Mouse (Mus musculus): ENCODE results near the gene Trim52. TPM values are rescaled to one million over a fixed set of nuclear protein-coding genes. Genes with fewer than 3 reads are reported as not detected.

Gene Trim52
- polyA plus RNA-seq, 1 experiment from 2014 or later: not detected

GRCm38 (mm10) chr14:106180616-106181015 is 74.6 kb downstream of the Trim52 start:
- Histone ChIP-seq H3K9me3 (ENCODE audit: low read length) (no peaks in the 10 kb centered on the region), H3K27me3 (ENCODE audit: insufficient read depth, low read length) (no peaks in the 10 kb centered on the region), H3K27ac (ENCODE audit: low read depth) (no peak overlapping the region), H3K4me2 (ENCODE audit: low read depth, low read length) (no peak overlapping the region), H3K4me3 (ENCODE audit: low read depth, low read length) (no peak overlapping the region), H3K9ac (replicated peaks) (no peak overlapping the region), H3K4me1 (ENCODE audit: insufficient read depth) (no peaks in the 10 kb centered on the region), H3K36me3 (replicated peaks; ENCODE audit: insufficient read depth, low read length) (no peaks in the 10 kb centered on the region)
- ATAC-seq (no peak), DNase-seq (no peak)
- TF ChIP-seq CTCF (IDR thresholded peaks at IDR 0.05; ENCODE audit: low read depth) (no peak), EP300 (IDR thresholded peaks at IDR 0.05; ENCODE audit: low read depth) (no peak)

GRCm38 (mm10) chr14:106183985-106184384 is 78.0 kb downstream of the Trim52 start:
- Histone ChIP-seq H3K4me1 (ENCODE audit: insufficient read depth) (no peaks in the 10 kb centered on the region), H3K36me3 (replicated peaks; ENCODE audit: insufficient read depth, low read length) (no peaks in the 10 kb centered on the region), H3K27ac (ENCODE audit: low read depth) (no peak overlapping the region), H3K9me3 (ENCODE audit: low read length) (no peaks in the 10 kb centered on the region), H3K4me2 (ENCODE audit: low read depth, low read length) (no peak overlapping the region), H3K9ac (replicated peaks) (no peak overlapping the region), H3K4me3 (ENCODE audit: low read depth, low read length) (no peak overlapping the region), H3K27me3 (ENCODE audit: insufficient read depth, low read length) (no peaks in the 10 kb centered on the region)
- WGBS (ENCODE audit: insufficient replicate concordance): 64% methylated on average over 3 of the region's 3 CpGs
- no peak for ATAC-seq
- no peak for TF ChIP-seq CTCF (IDR thresholded peaks at IDR 0.05; ENCODE audit: low read depth)
- no peak for TF ChIP-seq EP300 (IDR thresholded peaks at IDR 0.05; ENCODE audit: low read depth)
- no peak for DNase-seq

Other genes with a start within 250 kb of the Trim52 start
- 6.0 and 6.1 TPM in 2 replicates for gene Spry2, start 209.4 kb upstream of the Trim52 start, polyA plus RNA-seq (2015; fragmentation: Nextera tagmentation; extraction: Ambion mirVana)

All from liver, postnatal 0 days (tissue).